Mouse (Mus musculus) intestine, postnatal 0 days (tissue): Measurements from ENCODE around the gene Mesd. TPM values are rescaled to one million over a fixed set of nuclear protein-coding genes. Genes with fewer than 3 reads are reported as not detected.

Experiments used
- ATAC-seq: fragments of 200-750 bp; cut with Nextera tagmentation; 2 replicates; pipeline ENCODE4 v1.8.0; 2017; ENCODE audit warnings: mild to moderate bottlenecking, moderate TSS enrichment, moderate library complexity
- H3K27ac ChIP-seq: fragments of 300-500 bp; sonication (generic); 2 replicates; pipeline ENCODE4 v1.5.1; 2014; ENCODE audit warnings: mild to moderate bottlenecking, low read depth, low read length, moderate library complexity
- H3K27me3 ChIP-seq: fragments of 300-500 bp; sonication (generic); replicated peaks from 2 replicates; pipeline ENCODE4 v1.6.1; 2014; ENCODE audit warnings: low read length, mixed read lengths; ENCODE audit not compliant: control insufficient read depth, insufficient read depth
- H3K36me3 ChIP-seq: fragments of 300-500 bp; sonication (generic); 2 replicates; pipeline ENCODE4 v1.6.1; 2014; ENCODE audit warnings: mild to moderate bottlenecking, moderate library complexity; ENCODE audit not compliant: control insufficient read depth, insufficient read depth
- H3K4me1 ChIP-seq: fragments of 300-500 bp; sonication (generic); replicated peaks from 2 replicates; pipeline ENCODE4 v1.6.1; 2014; ENCODE audit warnings: antibody characterized with exemption, low read length, mixed read lengths; ENCODE audit not compliant: control insufficient read depth, insufficient read depth
- H3K4me2 ChIP-seq: fragments of 300-500 bp; sonication (generic); replicated peaks from 2 replicates; pipeline ENCODE4 v1.6.1; 2014; ENCODE audit warnings: low read depth, mild to moderate bottlenecking, moderate library complexity
- H3K4me3 ChIP-seq: fragments of 300-500 bp; sonication (generic); 2 replicates; pipeline ENCODE4 v1.5.1; 2014; ENCODE audit warnings: low read depth, low read length
- H3K9ac ChIP-seq: fragments of 300-500 bp; sonication (generic); 2 replicates; pipeline ENCODE4 v1.6.1; 2014; ENCODE audit warnings: mild to moderate bottlenecking, low read depth, low read length
- H3K9me3 ChIP-seq: fragments of 300-500 bp; sonication (generic); 2 replicates; pipeline ENCODE4 v1.6.1; 2016; ENCODE audit warnings: mixed run types; ENCODE audit not compliant: control insufficient read depth
- CTCF ChIP-seq: sonication (generic); IDR thresholded peaks from 2 replicates; pipeline ENCODE4 v1.5.1; 2016; ENCODE audit warnings: low read depth, mild to moderate bottlenecking, control low read depth, antibody characterized with exemption, moderate library complexity
- WGBS: fragments of 180-500 bp; shearing (Covaris S2); extraction: QIAGEN DNeasy Blood & Tissue Kit; methylation state at CpG from one replicate; pipeline ENCODE4 v1.1.7; 2014; 5-methylcytosine and 5-hydroxymethylcytosine counted together
- polyA plus RNA-seq: library from polyadenylated mRNA; unstranded; fragments of >200 nt; fragmentation: Nextera tagmentation; extraction: Ambion mirVana; gene quantifications from 2 replicates; pipeline ENCODE4 v1.2.1, GENCODE M21; 2015

The Mesd gene
- polyA plus RNA-seq, 1 experiment from 2014 or later: 55.0 TPM

DNA sequence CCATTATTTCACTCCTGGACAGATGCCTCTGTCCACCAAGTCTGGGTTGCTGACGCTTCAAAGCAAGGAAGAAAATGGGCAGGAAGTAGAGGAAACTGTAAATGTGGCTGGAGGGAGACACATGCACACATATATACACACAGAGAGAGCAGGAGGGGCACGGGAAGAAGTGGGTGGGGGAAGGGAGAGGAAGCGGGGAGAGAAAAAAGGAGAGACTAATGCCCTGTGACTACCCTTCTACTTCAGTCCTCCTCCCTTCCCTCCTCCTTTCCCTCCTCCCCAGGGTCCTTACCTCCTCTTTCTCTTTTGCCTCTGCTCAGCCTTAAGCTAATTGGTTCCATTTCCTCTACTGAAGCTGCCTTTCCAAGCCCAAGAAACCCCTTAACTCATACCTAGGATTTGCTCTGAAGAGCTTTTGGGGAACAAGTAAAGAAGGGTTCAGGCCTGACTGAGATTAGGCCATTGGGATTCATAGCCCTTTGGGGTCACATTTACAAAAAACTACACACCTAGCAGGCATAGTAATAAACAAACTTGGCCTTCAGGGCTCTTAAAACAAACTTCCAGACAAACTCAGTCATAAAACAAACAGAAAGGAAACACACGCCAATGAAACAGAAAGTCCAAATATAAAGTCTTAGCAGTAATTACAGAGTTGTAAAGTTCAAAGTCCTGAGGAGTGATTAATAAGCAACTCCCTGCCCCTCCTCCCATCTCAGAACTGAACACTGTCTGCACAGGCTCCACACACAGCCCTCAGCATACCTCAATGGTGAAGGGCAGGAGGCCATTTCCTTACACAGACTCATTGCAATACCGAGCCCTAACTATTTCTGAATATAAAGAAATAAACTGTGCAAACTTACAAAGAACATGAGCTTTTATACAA is 36.8 kb upstream of the Mesd start:
- no peak overlapping the region for H3K4me3 ChIP-seq
- H3K36me3 ChIP-seq: no peaks in the 10 kb centered on the region
- no peaks in the 10 kb centered on the region for H3K27me3 ChIP-seq
- peak overlapping the region; percentile 40 for H3K4me2 ChIP-seq
- H3K4me1 ChIP-seq: peaks cover 15% of the 10 kb centered on the region
- peak overlapping the region; percentile 69 for H3K27ac ChIP-seq
- H3K9me3 ChIP-seq: no peaks in the 10 kb centered on the region
- peak; percentile 95 for ATAC-seq
- 9% methylated on average over 5 of the region's 5 CpGs for WGBS
- H3K9ac ChIP-seq: no peak overlapping the region
- no peak for TF ChIP-seq CTCF

DNA sequence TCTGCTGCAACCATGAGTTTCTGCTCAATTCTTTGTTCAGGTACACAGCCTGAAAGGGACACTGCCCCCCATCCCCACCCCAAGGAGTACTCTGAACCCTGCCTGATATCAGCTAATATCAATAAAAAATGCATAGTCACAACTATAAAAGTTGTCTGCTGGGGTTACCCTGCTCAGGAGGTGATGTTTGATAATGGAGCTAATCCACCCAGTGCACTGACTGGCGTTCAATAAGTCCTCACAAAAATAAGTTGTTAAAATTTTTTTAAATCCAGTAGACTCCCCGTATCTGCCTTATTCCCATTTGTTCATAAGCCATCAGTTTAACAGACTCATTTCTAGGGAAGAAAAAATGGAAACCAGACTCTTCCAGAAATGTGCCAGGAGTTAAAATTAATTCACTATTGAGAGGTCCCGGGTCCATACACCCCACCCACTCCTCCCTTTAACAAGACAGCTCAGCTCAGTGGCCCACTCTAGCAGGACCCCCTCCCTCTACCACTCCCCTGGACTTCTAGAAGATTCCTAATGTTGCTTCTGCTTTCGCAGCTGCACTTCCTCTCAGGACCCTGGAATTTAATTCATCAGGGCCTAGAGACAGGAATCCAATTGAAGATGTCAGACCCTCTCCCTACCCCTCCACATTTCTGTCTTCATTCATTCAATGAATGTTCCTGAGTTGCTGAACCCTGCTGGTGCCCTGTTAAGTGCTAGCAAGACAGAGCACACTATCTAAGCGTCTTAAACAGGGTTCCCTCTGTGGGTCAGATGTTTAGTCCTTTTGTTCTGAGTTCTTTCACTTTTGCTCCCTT is 32.5 kb upstream of the Mesd start:
- Histone ChIP-seq H3K4me3 (no peak overlapping the region), H3K4me1 (peaks cover 14% of the 10 kb centered on the region), H3K27me3 (no peaks in the 10 kb centered on the region), H3K9me3 (no peaks in the 10 kb centered on the region), H3K36me3 (no peaks in the 10 kb centered on the region), H3K4me2 (no peak overlapping the region), H3K9ac (no peak overlapping the region), H3K27ac (no peak overlapping the region)
- ATAC-seq: no peak
- WGBS: 50% methylated on average over 5 of the region's 5 CpGs
- no peak for TF ChIP-seq CTCF

DNA sequence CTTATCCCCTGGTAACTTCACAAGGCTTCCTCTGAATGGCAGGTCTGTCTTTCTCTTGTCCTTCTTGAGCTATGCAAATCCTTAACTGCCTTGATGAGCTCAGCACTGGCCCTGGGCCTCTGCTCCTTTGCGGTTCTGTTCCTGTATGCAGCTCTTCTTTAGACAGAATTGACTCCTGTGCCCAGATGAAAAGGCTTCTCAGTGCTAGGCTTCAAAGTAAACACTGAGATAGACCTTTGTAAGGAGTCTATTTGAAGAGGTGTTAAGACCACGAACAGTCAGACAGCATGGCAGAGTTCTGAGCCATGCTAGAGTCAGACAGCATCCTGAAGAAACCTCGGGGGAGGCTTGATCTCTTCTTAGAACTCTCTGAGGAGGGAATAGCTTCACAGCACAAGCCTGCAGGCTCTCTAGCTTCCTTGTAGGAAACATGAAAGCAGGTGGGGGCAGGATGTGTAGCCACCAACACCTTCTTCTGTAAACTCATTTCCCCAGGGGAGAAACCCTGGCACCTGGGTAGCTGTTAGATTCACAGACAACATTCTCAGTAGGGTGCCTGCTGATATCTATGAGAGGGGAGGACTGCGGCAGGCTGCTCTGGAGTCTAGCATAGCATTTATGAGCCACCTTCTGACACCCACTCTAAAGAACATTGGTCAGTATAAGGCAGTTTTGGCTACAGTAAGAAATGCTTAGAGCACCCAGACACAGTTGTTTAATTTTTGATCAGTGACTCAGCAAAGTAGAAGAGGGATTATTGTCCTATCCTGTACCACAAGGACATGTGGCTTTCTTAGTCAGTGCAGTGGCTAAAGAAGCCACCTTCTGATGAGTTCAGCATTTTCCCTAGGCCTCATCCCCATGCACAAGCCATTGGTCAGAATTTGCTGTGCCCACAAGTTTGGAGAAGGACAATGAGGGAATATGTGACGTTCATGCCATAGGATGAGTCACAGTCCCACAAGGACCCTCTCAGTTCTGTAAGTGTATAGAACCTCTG is 31.6 kb upstream of the Mesd start:
- no peak overlapping the region for H3K27ac ChIP-seq

DNA sequence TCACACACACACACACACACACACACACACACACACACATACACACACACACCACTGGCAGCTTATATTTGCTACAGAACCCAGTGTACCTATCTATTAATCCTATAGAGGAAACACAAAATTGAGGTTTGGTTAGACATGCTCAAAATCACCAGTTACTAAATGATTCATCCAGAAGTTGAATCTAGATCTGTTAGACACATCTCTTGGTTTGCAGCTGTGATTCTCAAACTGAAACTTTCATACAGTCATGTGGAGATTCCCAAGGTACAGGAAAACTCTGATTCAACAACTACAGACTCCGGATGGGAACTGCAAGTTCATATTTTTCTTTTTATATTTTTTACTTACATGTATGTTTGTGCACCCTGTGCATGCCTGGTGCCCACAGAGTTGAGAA is 29.1 kb upstream of the Mesd start:
- H3K36me3 ChIP-seq: no peaks in the 10 kb centered on the region
- peaks cover 12% of the 10 kb centered on the region; the same call in 1 of the 2 replicates for H3K4me1 ChIP-seq
- no peaks in the 10 kb centered on the region for H3K27me3 ChIP-seq
- TF ChIP-seq CTCF: no peak
- no peak for ATAC-seq
- no peak overlapping the region for H3K9ac ChIP-seq
- no peaks in the 10 kb centered on the region for H3K9me3 ChIP-seq
- no peak overlapping the region for H3K27ac ChIP-seq
- H3K4me3 ChIP-seq: no peak overlapping the region
- H3K4me2 ChIP-seq: no peak overlapping the region
- WGBS: 95% methylated on average over 1 of the region's 1 CpGs

More for the DNA sequence above, 31.6 kb upstream of the Mesd start:
- no peak for TF ChIP-seq CTCF
- Histone ChIP-seq H3K4me3 (no peak overlapping the region), H3K4me2 (no peak overlapping the region), H3K9ac (no peak overlapping the region), H3K4me1 (peaks cover 11% of the 10 kb centered on the region), H3K36me3 (no peaks in the 10 kb centered on the region), H3K9me3 (no peaks in the 10 kb centered on the region), H3K27me3 (no peaks in the 10 kb centered on the region)
- no peak for ATAC-seq
- 46% methylated on average over 5 of the region's 5 CpGs for WGBS

DNA sequence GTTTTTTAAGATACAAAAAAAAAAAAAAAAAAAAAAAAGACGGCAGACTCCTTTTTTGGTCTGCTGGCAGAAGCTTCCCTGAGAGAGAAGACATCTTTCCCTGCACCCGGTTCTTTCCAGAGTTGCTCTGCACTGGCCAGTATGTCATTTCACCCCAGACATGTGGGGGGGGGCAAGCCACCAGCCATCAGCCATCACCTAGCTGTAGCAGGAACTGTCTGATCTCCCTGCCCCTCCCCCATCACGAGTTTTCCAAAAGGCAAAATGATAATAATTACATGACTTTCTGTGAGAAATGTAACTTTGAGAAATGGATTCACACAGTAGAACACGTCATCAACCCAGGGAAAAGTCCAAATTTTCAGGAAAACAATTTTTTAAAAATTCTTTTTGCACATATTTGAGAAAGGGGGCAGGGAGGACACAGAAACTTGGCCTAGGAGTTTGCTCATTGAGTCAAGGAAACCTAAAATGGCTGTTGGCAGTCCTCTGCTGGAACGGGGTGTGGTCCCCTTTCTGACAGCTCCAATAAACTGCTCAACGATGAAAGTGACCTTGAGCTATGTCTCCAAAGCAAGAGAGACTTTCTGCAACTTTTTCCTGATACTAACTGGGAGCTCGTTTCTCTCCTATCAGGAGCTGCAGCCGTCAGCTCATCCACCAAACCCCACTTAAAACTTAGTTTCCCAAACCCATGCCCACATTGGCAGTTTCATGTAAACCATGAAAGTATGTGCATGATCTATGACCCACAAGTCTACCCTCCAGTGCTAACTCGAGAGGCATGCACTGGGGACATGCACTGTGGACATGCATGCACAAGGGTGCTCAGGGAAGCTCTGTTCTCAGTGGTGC is 27.7 kb upstream of the Mesd start:
- no peak overlapping the region for H3K4me3 ChIP-seq
- H3K4me2 ChIP-seq: no peak overlapping the region
- WGBS: 47% methylated on average over 9 of the region's 9 CpGs
- TF ChIP-seq CTCF: no peak
- H3K9me3 ChIP-seq: no peaks in the 10 kb centered on the region
- ATAC-seq: no peak
- H3K4me1 ChIP-seq: peaks cover 12% of the 10 kb centered on the region; the same call in 1 of the 2 replicates
- H3K36me3 ChIP-seq: no peaks in the 10 kb centered on the region
- no peak overlapping the region for H3K27ac ChIP-seq
- no peaks in the 10 kb centered on the region for H3K27me3 ChIP-seq
- H3K9ac ChIP-seq: no peak overlapping the region
